Mouse (Mus musculus): ENCODE data around the gene Ttc19. TPM values are rescaled to one million over a fixed set of nuclear protein-coding genes. Genes with fewer than 3 reads are reported as not detected.

The Ttc19 gene
- polyA plus RNA-seq, 1 experiment = 6.2 TPM

DNA sequence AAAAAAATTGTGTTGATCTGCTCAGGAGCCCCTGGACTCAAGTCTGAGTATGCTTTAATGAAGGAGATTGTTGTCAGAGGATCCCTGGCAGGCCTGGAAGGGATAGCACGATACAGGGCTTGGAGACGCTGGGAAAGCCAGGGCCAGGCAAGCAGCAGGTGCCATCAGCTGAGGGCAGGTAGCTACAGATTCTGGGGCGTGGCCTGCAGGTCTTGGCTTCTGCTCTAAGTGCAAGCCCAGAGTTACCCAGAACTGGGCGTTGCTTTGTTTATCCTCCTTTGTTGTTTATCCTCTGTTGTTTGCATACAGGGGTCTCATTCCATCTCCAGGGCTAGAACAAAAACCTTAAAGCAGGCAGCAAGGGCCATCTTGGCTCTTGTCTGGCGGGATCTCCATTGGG, 27.9 kb upstream of the Ttc19 start:
- DNase-seq = no peak
- TF ChIP-seq POLR2A (IDR thresholded peaks at IDR 0.05; ENCODE audit: borderline replicate concordance, extremely low read depth, low read depth, low read length) (no peak), CTCF (IDR thresholded peaks at IDR 0.05; ENCODE audit: insufficient read depth, low read length) (no peak)
- Histone ChIP-seq H3K4me3 (replicated peaks; ENCODE audit: extremely low read depth, low read depth, low read length) (no peak overlapping the region), H3K4me1 (ENCODE audit: control insufficient read depth, insufficient read depth, low read length) (peaks cover 3% of the 10 kb centered on the region; the same call in 1 of the 2 replicates)
- 72% methylated on average over 5 of the region's 5 CpGs for WGBS

DNA sequence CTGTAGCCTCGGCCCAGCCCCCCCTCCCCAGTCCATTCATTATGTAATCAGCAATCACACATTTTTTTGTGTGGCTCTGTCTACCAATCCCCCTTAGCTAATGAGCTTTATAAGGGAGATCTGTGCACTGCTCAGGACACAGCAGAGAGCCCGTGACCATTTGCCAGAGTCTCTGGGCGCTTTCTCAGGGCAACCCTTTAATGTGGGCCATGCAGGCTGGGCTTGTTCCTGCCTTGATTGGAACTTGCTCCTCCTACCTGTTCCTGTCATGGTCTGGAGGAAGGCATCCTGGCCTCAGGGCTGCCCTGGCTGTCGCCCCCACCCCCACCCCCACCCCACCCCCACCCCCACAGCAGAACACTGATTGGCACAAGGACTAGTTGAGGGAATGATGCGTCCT, 22.1 kb upstream of the Ttc19 start:
- Histone ChIP-seq H3K4me1 (ENCODE audit: control insufficient read depth, insufficient read depth, low read length) (0 out of 2 replicates have a peak, but pooled peaks cover 3% of the 10 kb centered on the region), H3K4me3 (replicated peaks; ENCODE audit: extremely low read depth, low read depth, low read length) (no peak overlapping the region)
- DNase-seq = no peak
- 58% methylated on average over 5 of the region's 5 CpGs for WGBS
- TF ChIP-seq POLR2A (IDR thresholded peaks at IDR 0.05; ENCODE audit: borderline replicate concordance, extremely low read depth, low read depth, low read length) (no peak), CTCF (IDR thresholded peaks at IDR 0.05; ENCODE audit: insufficient read depth, low read length) (no peak)

DNA sequence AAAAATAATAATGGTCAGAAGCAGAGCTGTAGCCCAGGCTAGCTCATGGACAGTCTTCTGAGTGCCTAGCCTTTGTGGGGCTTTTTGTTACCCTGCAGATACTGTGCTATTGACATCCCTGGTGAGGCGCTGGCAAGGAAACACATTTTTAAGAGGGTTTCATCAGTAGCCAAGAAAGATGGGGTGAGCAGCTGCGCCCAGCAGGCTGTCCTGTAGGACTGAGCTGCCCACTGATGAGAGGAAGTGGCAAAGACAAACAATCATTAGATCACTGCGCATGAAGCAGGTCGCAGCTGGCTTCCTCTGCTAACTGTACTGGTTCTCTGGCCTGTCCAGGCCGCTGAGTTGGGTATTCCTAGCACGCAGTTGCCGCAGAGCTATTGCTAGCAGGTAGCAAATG, 17.7 kb upstream of the Ttc19 start:
- no peak for DNase-seq
- Histone ChIP-seq H3K4me1 (ENCODE audit: control insufficient read depth, insufficient read depth, low read length) (0 out of 2 replicates have a peak, but pooled peaks cover 3% of the 10 kb centered on the region), H3K4me3 (replicated peaks; ENCODE audit: extremely low read depth, low read depth, low read length) (no peak overlapping the region)
- WGBS = 47% methylated on average over 7 of the region's 7 CpGs
- TF ChIP-seq POLR2A (IDR thresholded peaks at IDR 0.05; ENCODE audit: borderline replicate concordance, extremely low read depth, low read depth, low read length) (no peak), CTCF (IDR thresholded peaks at IDR 0.05; ENCODE audit: insufficient read depth, low read length) (no peak)

DNA sequence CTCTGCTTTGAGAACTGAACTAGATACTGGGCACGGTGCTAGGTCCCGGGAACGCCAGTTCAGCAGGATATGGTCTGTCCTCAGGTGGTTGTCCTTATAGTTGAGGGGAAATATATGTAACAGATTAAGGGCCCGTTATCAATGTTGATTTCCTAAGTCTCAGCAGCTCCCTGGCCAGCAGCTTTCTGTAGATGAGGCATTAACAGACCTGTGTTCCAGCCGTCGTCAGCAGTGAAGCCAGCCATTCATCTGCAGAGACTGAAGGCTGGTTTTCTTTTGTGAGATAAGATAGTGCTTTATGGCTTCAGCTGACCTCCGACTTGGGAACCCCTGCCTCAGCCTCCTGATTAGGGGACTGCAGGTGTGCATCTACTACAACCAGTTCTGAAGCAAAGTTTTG, 17.3 kb upstream of the Ttc19 start:
- TF ChIP-seq POLR2A (IDR thresholded peaks at IDR 0.05; ENCODE audit: borderline replicate concordance, extremely low read depth, low read depth, low read length) (no peak), CTCF (IDR thresholded peaks at IDR 0.05; ENCODE audit: insufficient read depth, low read length) (no peak)
- Histone ChIP-seq H3K4me3 (replicated peaks; ENCODE audit: extremely low read depth, low read depth, low read length) (no peak overlapping the region), H3K4me1 (ENCODE audit: control insufficient read depth, insufficient read depth, low read length) (0 out of 2 replicates have a peak, but pooled peaks cover 3% of the 10 kb centered on the region)
- DNase-seq = no peak
- 64% methylated on average over 7 of the region's 7 CpGs for WGBS

DNA sequence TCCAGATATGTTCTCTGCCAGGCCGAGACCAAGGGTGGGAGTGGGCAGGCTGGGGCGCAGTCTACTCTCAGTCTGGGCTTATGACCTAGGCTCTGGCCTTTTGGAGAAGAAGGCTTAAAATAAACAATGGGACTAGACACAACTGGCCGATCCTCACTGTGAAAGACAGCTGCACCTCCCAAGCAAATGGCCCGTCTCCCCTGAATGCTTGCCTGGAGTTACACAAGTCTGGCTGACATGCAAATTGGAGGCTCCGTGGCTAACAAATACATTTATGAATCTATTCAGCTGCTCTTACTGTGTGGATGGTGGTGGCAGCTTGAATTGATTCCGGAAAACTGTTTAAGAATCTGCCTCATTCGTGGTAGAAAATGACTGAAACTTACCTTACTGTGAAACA, 15.6 kb upstream of the Ttc19 start:
- H3K4me3 ChIP-seq (replicated peaks; ENCODE audit: extremely low read depth, low read depth, low read length) = no peak overlapping the region
- WGBS = 73% methylated on average over 7 of the region's 7 CpGs
- no peak for DNase-seq
- no peak for TF ChIP-seq CTCF (IDR thresholded peaks at IDR 0.05; ENCODE audit: insufficient read depth, low read length)
- TF ChIP-seq POLR2A (IDR thresholded peaks at IDR 0.05; ENCODE audit: borderline replicate concordance, extremely low read depth, low read depth, low read length) = no peak
- no peaks in the 10 kb centered on the region for H3K4me1 ChIP-seq (ENCODE audit: control insufficient read depth, insufficient read depth, low read length)

DNA sequence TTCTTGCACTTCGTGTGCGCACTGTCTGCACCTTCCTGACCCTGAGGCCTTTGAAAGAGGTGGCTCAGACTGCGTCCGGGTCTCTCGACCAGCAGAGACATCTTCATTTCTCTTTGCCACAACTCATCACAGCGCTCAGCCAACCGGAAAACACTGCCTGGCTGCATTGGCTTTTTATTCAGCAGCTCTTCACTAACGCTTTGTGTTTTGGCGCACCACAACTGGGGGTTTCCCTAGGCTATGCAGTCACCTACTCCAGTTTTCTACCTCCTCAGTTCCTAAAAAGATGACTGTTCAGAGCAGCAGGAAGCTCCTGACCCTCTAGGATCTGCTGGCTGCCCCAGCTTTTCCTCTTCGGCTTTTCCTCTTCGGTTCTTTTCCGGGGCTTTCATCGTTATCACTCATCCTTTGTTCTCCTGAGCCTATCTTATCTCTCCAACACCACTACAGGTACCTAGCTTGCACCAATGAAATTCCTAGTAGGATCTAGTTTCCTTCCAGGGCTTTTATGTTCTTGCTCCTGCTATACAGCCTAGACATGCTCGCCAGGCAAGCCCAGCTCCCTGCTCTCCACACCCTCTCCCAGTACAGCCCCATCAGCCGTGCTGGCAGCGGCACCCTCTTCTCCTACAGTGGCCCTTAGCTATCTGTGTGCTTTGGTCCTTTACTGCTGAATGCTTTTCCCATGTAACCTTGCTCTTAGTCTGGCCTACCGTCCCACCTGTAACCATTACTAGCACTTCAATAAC, 14.6 kb upstream of the Ttc19 start:
- H3K4me1 ChIP-seq (ENCODE audit: control insufficient read depth, insufficient read depth, low read length) = no peaks in the 10 kb centered on the region
- no peak for TF ChIP-seq CTCF (IDR thresholded peaks at IDR 0.05; ENCODE audit: insufficient read depth, low read length)
- no peak for TF ChIP-seq POLR2A (IDR thresholded peaks at IDR 0.05; ENCODE audit: borderline replicate concordance, extremely low read depth, low read depth, low read length)
- no peak for DNase-seq
- no peak overlapping the region for H3K4me3 ChIP-seq (replicated peaks; ENCODE audit: extremely low read depth, low read depth, low read length)
- WGBS = 72% methylated on average over 17 of the region's 17 CpGs

DNA sequence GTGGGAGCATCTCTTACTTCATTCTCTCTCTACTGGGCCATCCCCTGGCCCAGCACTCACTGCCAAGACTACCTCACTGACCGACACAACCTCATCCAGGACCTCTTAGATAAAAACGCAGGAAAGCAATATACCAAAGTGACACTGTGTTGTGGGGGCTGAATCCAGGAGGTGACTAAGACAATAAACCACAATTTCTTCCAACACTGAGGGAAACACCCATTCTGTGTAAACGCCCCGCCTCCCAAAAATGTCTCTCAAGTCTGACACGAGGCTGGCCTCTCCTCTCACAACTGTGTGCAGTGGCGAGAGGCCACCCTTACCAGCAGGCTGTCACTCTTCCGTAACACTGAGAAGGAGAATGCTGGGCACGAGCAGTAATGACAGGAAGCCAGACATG, 12.9 kb upstream of the Ttc19 start:
- Histone ChIP-seq H3K4me1 (ENCODE audit: control insufficient read depth, insufficient read depth, low read length) (no peaks in the 10 kb centered on the region), H3K4me3 (replicated peaks; ENCODE audit: extremely low read depth, low read depth, low read length) (no peak overlapping the region)
- 67% methylated on average over 8 of the region's 8 CpGs for WGBS
- no peak for TF ChIP-seq CTCF (IDR thresholded peaks at IDR 0.05; ENCODE audit: insufficient read depth, low read length)
- TF ChIP-seq POLR2A (IDR thresholded peaks at IDR 0.05; ENCODE audit: borderline replicate concordance, extremely low read depth, low read depth, low read length) = no peak
- DNase-seq = no peak

DNA sequence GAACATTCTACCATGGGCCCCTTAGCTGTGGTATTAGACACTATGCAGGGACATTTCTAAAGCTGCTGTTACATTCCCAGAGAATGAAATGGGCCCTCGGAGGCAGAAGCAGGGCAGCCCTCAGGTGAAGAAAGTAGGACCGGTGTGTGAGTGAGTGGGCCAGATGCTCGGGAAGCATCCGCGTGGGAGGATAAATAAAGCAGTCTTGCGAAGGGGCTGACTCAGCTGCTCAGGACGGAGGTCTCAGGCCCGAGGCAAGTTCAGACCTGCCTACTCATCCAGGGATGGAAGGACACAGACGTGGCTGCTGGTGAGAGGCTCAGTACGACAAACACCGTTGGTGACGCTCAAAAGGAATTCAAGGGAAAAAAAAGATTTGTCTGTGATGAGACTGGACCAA, 12.2 kb upstream of the Ttc19 start:
- WGBS = 82% methylated on average over 12 of the region's 12 CpGs
- Histone ChIP-seq H3K4me1 (ENCODE audit: control insufficient read depth, insufficient read depth, low read length) (no peaks in the 10 kb centered on the region), H3K4me3 (replicated peaks; ENCODE audit: extremely low read depth, low read depth, low read length) (no peak overlapping the region)
- no peak for TF ChIP-seq CTCF (IDR thresholded peaks at IDR 0.05; ENCODE audit: insufficient read depth, low read length)
- TF ChIP-seq POLR2A (IDR thresholded peaks at IDR 0.05; ENCODE audit: borderline replicate concordance, extremely low read depth, low read depth, low read length) = no peak
- no peak for DNase-seq

DNA sequence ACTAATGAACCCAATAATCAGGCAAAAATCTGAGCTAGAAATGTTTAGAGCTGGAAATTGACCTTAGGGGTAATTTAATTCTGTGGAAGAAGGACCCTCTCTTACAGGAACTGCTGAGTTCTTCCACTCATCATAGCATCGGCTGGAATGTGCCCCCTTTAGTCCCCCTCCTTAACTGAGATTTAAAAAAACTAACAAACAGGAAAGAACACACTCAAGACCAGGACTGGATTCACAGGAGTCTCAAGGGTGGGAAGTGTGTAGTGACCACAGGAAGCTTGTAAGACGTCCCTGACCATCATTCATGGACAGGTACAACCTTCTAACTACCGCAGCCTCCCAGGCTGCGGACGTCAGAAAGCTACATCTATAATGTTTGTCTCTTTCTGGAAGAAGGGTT, 10.4 kb upstream of the Ttc19 start:
- TF ChIP-seq CTCF (IDR thresholded peaks at IDR 0.05; ENCODE audit: insufficient read depth, low read length) = no peak
- no peak for TF ChIP-seq POLR2A (IDR thresholded peaks at IDR 0.05; ENCODE audit: borderline replicate concordance, extremely low read depth, low read depth, low read length)
- Histone ChIP-seq H3K4me1 (ENCODE audit: control insufficient read depth, insufficient read depth, low read length) (no peaks in the 10 kb centered on the region), H3K4me3 (replicated peaks; ENCODE audit: extremely low read depth, low read depth, low read length) (no peak overlapping the region)
- DNase-seq = no peak
- 64% methylated on average over 5 of the region's 5 CpGs for WGBS

DNA sequence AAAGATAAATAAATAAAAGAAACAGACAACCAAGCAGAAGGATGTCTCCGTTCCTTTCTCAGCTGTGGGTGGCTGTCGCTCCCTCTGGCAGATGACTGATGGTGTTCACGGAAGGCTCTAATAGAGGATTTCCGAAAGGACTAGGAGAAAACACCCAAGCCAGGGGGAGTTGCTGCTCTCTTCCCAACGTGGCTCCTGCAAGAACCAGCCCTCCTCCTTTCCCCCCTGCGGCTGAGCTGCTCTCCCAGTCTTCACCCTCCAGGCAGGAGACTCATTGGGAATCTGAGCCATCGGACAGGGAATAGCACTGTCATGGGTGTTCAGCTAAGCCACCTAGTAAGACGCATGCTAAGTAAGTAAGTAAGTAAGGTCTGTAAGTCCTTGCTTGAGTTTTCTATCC, 4.2 kb upstream of the Ttc19 start:
- no peak for TF ChIP-seq CTCF (IDR thresholded peaks at IDR 0.05; ENCODE audit: insufficient read depth, low read length)
- TF ChIP-seq POLR2A (IDR thresholded peaks at IDR 0.05; ENCODE audit: borderline replicate concordance, extremely low read depth, low read depth, low read length) = no peak
- Histone ChIP-seq H3K4me3 (replicated peaks; ENCODE audit: extremely low read depth, low read depth, low read length) (no peak overlapping the region), H3K4me1 (ENCODE audit: control insufficient read depth, insufficient read depth, low read length) (0 out of 2 replicates have a peak, but pooled peaks cover 2% of the 10 kb centered on the region)
- no peak for DNase-seq
- 50% methylated on average over 8 of the region's 8 CpGs for WGBS
